Comparison of ENCODE assay signal across 21 mouse cellular contexts in the genomic region with DNA sequence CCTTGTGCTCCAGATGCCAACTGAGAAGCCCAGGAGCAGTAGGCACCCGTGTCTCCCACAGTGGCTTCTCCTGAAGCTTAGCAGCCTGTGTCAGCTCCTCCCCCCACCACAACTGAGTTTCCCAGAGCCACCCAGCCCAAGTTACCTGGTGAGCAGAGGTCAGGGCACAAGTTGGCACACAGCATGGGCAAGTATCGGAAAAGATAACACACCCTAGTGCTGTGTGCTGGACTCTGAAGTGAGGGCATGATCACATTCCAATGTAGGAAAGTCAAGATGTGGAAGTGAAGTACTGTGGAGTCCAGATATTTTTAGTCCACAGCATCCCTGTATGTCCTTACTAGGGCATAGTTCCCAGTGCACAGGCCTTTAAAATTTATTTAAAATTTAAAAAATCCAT.
DNase-seq lines count a peak whose midpoint lies in the region; ATAC-seq lines count a peak whose summit lies in the region.
"Had no signal": no experiment of that assay in that cellular context is flagged by ENCODE, and none has a peak within 500 bp of the region (broad histone marks: within the 10 kb centered on the region; RNA-seq: fewer than 3 reads in every experiment).

No protein-coding gene starts in this region.

- no peaks in the 10 kb centered on the region for H3K4me1 ChIP-seq in limb, embryonic 11.5 days (ENCODE audit: control insufficient read depth, insufficient read depth, low read length)
- no peaks in the 10 kb centered on the region for H3K4me1 ChIP-seq in limb, embryonic 10.5 days
- peaks cover 8% of the 10 kb centered on the region for H3K4me1 ChIP-seq in heart, embryonic 12.5 days (replicated peaks)
- peaks cover 9% of the 10 kb centered on the region; the same call in 1 of the 2 replicates for H3K4me1 ChIP-seq in heart, embryonic 16.5 days (ENCODE audit: control insufficient read depth, insufficient read depth, low read length)
- no peaks in the 10 kb centered on the region for H3K4me1 ChIP-seq in embryonic facial prominence, embryonic 10.5 days
- H3K4me1 ChIP-seq in hindbrain, embryonic 14.5 days (replicated peaks; ENCODE audit: control insufficient read depth, insufficient read depth, low read length): no peaks in the 10 kb centered on the region
- H3K4me1 ChIP-seq: embryonic facial prominence, embryonic 12.5 days had no signal

- peak; percentile 84 for DNase-seq in heart, adult 11 months
- no peak for DNase-seq in heart, postnatal 36 days
- peak; percentile 7 for DNase-seq in limb, embryonic 11.5 days (ENCODE audit: low spot score)
- DNase-seq in limb, embryonic 10.5 days (ENCODE audit: low spot score): no peak
- no peak for DNase-seq in embryonic facial prominence, embryonic 10.5 days (ENCODE audit: low spot score)
- DNase-seq in hindbrain, embryonic 14.5 days (ENCODE audit: low spot score): no peak
- DNase-seq: adrenal gland, adult 8-10 months; adrenal gland, postnatal 36 days; B cell, adult 2 months; cerebellum, adult 8-10 months; cerebellum, postnatal 14 days; embryo, embryonic 11 days; gastrocnemius, postnatal 36 days; kidney, adult 11 months had no signal

- H3K9me3 ChIP-seq in limb, embryonic 11.5 days (ENCODE audit: control insufficient read depth, low read length): no peaks in the 10 kb centered on the region
- H3K9me3 ChIP-seq in limb, embryonic 10.5 days (replicated peaks): no peaks in the 10 kb centered on the region
- no peaks in the 10 kb centered on the region for H3K9me3 ChIP-seq in heart, embryonic 12.5 days (replicated peaks)
- H3K9me3 ChIP-seq in heart, embryonic 16.5 days (replicated peaks; ENCODE audit: control insufficient read depth, low read length): no peaks in the 10 kb centered on the region
- no peaks in the 10 kb centered on the region for H3K9me3 ChIP-seq in embryonic facial prominence, embryonic 10.5 days
- H3K9me3 ChIP-seq in hindbrain, embryonic 14.5 days (ENCODE audit: control insufficient read depth, low read length): peaks cover 2% of the 10 kb centered on the region; the same call in 1 of the 2 replicates
- H3K9me3 ChIP-seq: embryonic facial prominence, embryonic 12.5 days; forebrain, embryonic 15.5 days; G1E had no signal

- 84% methylated on average over 2 of the region's 2 CpGs for WGBS in limb, embryonic 11.5 days
- WGBS in limb, embryonic 10.5 days: 89% methylated on average over 2 of the region's 2 CpGs
- WGBS in heart, embryonic 12.5 days: 44% methylated on average over 2 of the region's 2 CpGs
- WGBS in heart, embryonic 16.5 days: 40% methylated on average over 2 of the region's 2 CpGs
- 79% methylated on average over 2 of the region's 2 CpGs for WGBS in embryonic facial prominence, embryonic 10.5 days
- 89% methylated on average over 2 of the region's 2 CpGs for WGBS in hindbrain, embryonic 14.5 days

- no peak for ATAC-seq in limb, embryonic 11.5 days (ENCODE audit: insufficient number of reproducible peaks, low FRiP score, low TSS enrichment, low read depth)
- ATAC-seq in heart, embryonic 12.5 days (ENCODE audit: insufficient number of reproducible peaks, low FRiP score): no peak
- ATAC-seq in heart, embryonic 16.5 days (replicated peaks; ENCODE audit: extremely low read depth, insufficient read depth, low FRiP score): peak; percentile 87
- ATAC-seq in hindbrain, embryonic 14.5 days (ENCODE audit: low FRiP score): no peak
- ATAC-seq: CD4-positive, CD25-positive, alpha-beta regulatory T cell, adult 4 months; forebrain, embryonic 15.5 days; hindbrain, embryonic 16.5 days had no signal

- no peaks in the 10 kb centered on the region for H3K36me3 ChIP-seq in limb, embryonic 11.5 days (ENCODE audit: control insufficient read depth, insufficient read depth, low read length)
- H3K36me3 ChIP-seq in limb, embryonic 10.5 days: no peaks in the 10 kb centered on the region
- no peaks in the 10 kb centered on the region; the same call in 1 of the 2 replicates for H3K36me3 ChIP-seq in heart, embryonic 12.5 days
- no peaks in the 10 kb centered on the region for H3K36me3 ChIP-seq in heart, embryonic 16.5 days (ENCODE audit: control insufficient read depth, insufficient read depth)
- no peaks in the 10 kb centered on the region for H3K36me3 ChIP-seq in embryonic facial prominence, embryonic 10.5 days (replicated peaks)
- no peaks in the 10 kb centered on the region for H3K36me3 ChIP-seq in hindbrain, embryonic 14.5 days (replicated peaks; ENCODE audit: control insufficient read depth, insufficient read depth)
- H3K36me3 ChIP-seq: embryonic facial prominence, embryonic 12.5 days; forebrain, embryonic 15.5 days; G1E had no signal

- H3K9ac ChIP-seq in limb, embryonic 11.5 days (ENCODE audit: low read length): no peak overlapping the region
- H3K9ac ChIP-seq in heart, embryonic 12.5 days: no peak overlapping the region
- peak overlapping the region; percentile 34; the same call in 1 of the 2 replicates for H3K9ac ChIP-seq in heart, embryonic 16.5 days (ENCODE audit: low read length)
- H3K9ac ChIP-seq in hindbrain, embryonic 14.5 days: no peak overlapping the region
- H3K9ac ChIP-seq: embryonic facial prominence, embryonic 12.5 days; forebrain, embryonic 15.5 days had no signal

- no peak overlapping the region for H3K4me2 ChIP-seq in limb, embryonic 11.5 days (ENCODE audit: low read depth, severe bottlenecking)
- peak overlapping the region; percentile 21; the same call in 1 of the 2 replicates for H3K4me2 ChIP-seq in heart, embryonic 12.5 days
- no peak overlapping the region for H3K4me2 ChIP-seq in heart, embryonic 16.5 days (ENCODE audit: low read depth, low read length)
- H3K4me2 ChIP-seq in hindbrain, embryonic 14.5 days (replicated peaks): no peak overlapping the region
- H3K4me2 ChIP-seq: embryonic facial prominence, embryonic 12.5 days; forebrain, embryonic 15.5 days had no signal

- no peak overlapping the region for H3K27ac ChIP-seq in limb, embryonic 11.5 days (replicated peaks; ENCODE audit: low read depth, low read length)
- H3K27ac ChIP-seq in limb, embryonic 10.5 days: no peak overlapping the region
- peak overlapping the region; percentile 77 for H3K27ac ChIP-seq in heart, embryonic 12.5 days (ENCODE audit: poor library complexity, severe bottlenecking)
- H3K27ac ChIP-seq in heart, embryonic 16.5 days (ENCODE audit: low read length): peak overlapping the region; percentile 82
- no peak overlapping the region for H3K27ac ChIP-seq in embryonic facial prominence, embryonic 10.5 days (replicated peaks)
- no peak overlapping the region for H3K27ac ChIP-seq in hindbrain, embryonic 14.5 days
- H3K27ac ChIP-seq: embryonic facial prominence, embryonic 12.5 days; forebrain, embryonic 15.5 days had no signal

- H3K4me3 ChIP-seq in limb, embryonic 11.5 days (ENCODE audit: low read depth, low read length): no peak overlapping the region
- H3K4me3 ChIP-seq in limb, embryonic 10.5 days: no peak overlapping the region
- no peak overlapping the region for H3K4me3 ChIP-seq in heart, embryonic 12.5 days
- H3K4me3 ChIP-seq in heart, embryonic 16.5 days (ENCODE audit: low read length): no peak overlapping the region
- no peak overlapping the region for H3K4me3 ChIP-seq in embryonic facial prominence, embryonic 10.5 days
- no peak overlapping the region for H3K4me3 ChIP-seq in hindbrain, embryonic 14.5 days (replicated peaks; ENCODE audit: low read length)
- H3K4me3 ChIP-seq: embryonic facial prominence, embryonic 12.5 days; forebrain, embryonic 15.5 days had no signal

- intact Hi-C loops in heart, postnatal 36 days (cut with DNase I): no loop called here

- H3K27me3 ChIP-seq in limb, embryonic 11.5 days (ENCODE audit: control insufficient read depth, insufficient read depth, low read length): no peaks in the 10 kb centered on the region
- H3K27me3 ChIP-seq in limb, embryonic 10.5 days (ENCODE audit: low read depth, poor library complexity, severe bottlenecking): no peaks in the 10 kb centered on the region
- no peaks in the 10 kb centered on the region for H3K27me3 ChIP-seq in heart, embryonic 12.5 days (replicated peaks)
- H3K27me3 ChIP-seq in heart, embryonic 16.5 days (ENCODE audit: control insufficient read depth, insufficient read depth, low read length): no peaks in the 10 kb centered on the region
- H3K27me3 ChIP-seq in embryonic facial prominence, embryonic 10.5 days (replicated peaks; ENCODE audit: low read depth, poor library complexity, severe bottlenecking): no peaks in the 10 kb centered on the region
- H3K27me3 ChIP-seq in hindbrain, embryonic 14.5 days (ENCODE audit: control insufficient read depth, insufficient read depth, low read length): no peaks in the 10 kb centered on the region
- H3K27me3 ChIP-seq: embryonic facial prominence, embryonic 12.5 days; forebrain, embryonic 15.5 days had no signal

Comparison
In these comparisons a context has a peak if more than half of its experiments do, and no peak if none do; other contexts are left out.
1. DNase-seq: peak in heart, adult 11 months (single experiment) and limb, embryonic 11.5 days (single experiment); none in heart, postnatal 36 days (0 of 2), limb, embryonic 10.5 days (single experiment), embryonic facial prominence, embryonic 10.5 days (single experiment) and hindbrain, embryonic 14.5 days (single experiment).
2. H3K27ac ChIP-seq: peak in heart, embryonic 12.5 days (single experiment) and heart, embryonic 16.5 days (single experiment); none in limb, embryonic 11.5 days (single experiment), limb, embryonic 10.5 days (single experiment), embryonic facial prominence, embryonic 10.5 days (single experiment) and hindbrain, embryonic 14.5 days (single experiment).